Mouse (Mus musculus) lung, postnatal 25 days (tissue): ENCODE measurements around the gene Tmem30c.
A peak's percentile ranks its signal among the peaks of the same experiment; 100 is the strongest.

Experiments
- DNase-seq: peaks from one replicate; pipeline ENCODE4 v3.0.0; 2022; ENCODE audit warnings: low spot score

The Tmem30c gene

GRCm38 (mm10) chr16:57295216-57295934 is 2.7 kb upstream of the Tmem30c start:
- DNase-seq: peak; percentile 26

- DNase-seq: no peak
These were observed 369 bp downstream of the Tmem30c start for GRCm38 (mm10) chr16:57292296-57292695.

GRCm38 (mm10) chr16:57291696-57292095 is 969 bp downstream of the Tmem30c start:
- no peak for DNase-seq

GRCm38 (mm10) chr16:57281417-57281816 is 11.2 kb downstream of the Tmem30c start:
- no peak for DNase-seq

GRCm38 (mm10) chr16:57280221-57281217 is 12.1 kb downstream of the Tmem30c start:
- DNase-seq: no peak

- no peak for DNase-seq
These were observed 13.6 kb downstream of the Tmem30c start for GRCm38 (mm10) chr16:57278976-57279626.

GRCm38 (mm10) chr16:57269751-57270150 is 22.9 kb downstream of the Tmem30c start:
- no peak for DNase-seq

GRCm38 (mm10) chr16:57268058-57268841 is 24.4 kb downstream of the Tmem30c start:
- DNase-seq: no peak

- DNase-seq: peak; percentile 68
These were observed 25.6 kb downstream of the Tmem30c start for GRCm38 (mm10) chr16:57267068-57267467.

- no peak for DNase-seq
These were observed 32.5 kb downstream of the Tmem30c start for GRCm38 (mm10) chr16:57260152-57260551.

- DNase-seq: no peak
These were observed 33.1 kb downstream of the Tmem30c start for GRCm38 (mm10) chr16:57259356-57260083.

GRCm38 (mm10) chr16:57251589-57252421 is 40.9 kb downstream of the Tmem30c start:
- peak; percentile 69 for DNase-seq

GRCm38 (mm10) chr16:57250991-57251390 is 41.7 kb downstream of the Tmem30c start:
- no peak for DNase-seq

GRCm38 (mm10) chr16:57247464-57247863 is 45.2 kb downstream of the Tmem30c start:
- no peak for DNase-seq

GRCm38 (mm10) chr16:57246596-57246995 is 46.1 kb downstream of the Tmem30c start:
- peak; percentile 37 for DNase-seq

GRCm38 (mm10) chr16:57243858-57244248 is 48.8 kb downstream of the Tmem30c start:
- DNase-seq: peak; percentile 79

GRCm38 (mm10) chr16:57243205-57243857 is 49.3 kb downstream of the Tmem30c start:
- peak; percentile 24 for DNase-seq

GRCm38 (mm10) chr16:57242857-57243204 is 49.8 kb downstream of the Tmem30c start:
- no peak for DNase-seq

GRCm38 (mm10) chr16:57235871-57236510 is 56.7 kb downstream of the Tmem30c start:
- no peak for DNase-seq
